Mouse (Mus musculus): ENCODE data around the gene Cabp1.
A peak's percentile ranks its signal among the peaks of the same experiment; 100 is the strongest.

Cabp1 gene

DNA sequence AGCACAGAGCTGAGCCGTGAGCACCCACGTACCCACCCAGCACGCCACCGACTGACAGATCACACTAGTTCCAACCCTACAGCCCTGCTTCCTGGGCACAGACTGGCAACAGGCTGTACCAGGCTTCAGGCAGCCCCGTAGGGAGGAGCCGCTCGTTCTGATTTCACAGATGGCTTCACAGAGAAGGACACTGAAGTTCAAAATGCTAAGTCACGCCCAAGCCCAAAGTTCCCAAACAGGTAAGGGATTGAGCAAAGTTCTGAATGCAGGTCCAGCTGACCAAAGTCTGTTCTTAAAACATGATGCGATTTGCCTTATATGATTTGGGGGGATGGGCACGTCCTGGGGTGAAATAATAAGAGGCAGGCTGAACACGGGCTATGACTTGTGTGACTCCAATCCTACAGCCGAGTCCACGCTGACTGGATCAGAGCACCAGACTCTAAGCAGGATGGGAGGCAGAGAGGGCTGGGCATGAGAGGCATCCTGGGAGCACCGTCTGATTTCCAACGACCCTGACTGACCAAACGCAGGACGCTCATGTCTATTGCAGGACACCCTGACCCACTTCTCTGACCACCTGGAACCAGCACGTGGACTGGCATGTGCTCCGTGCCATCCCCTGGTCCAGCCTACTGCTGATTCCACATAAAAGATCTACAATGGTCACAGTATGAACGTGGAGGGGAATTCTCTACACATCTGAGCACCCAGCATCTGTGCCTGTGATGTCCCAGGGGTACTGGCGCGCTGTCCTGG is 66.6 kb downstream of the Cabp1 start:
- no peak for DNase-seq (ENCODE audit: low spot score in 2 of 2)

- peak; percentile 48 to 60 for DNase-seq (ENCODE audit: low spot score in 2 of 2)
Observed at GRCm38 (mm10) chr5:115126578-115127312, 67.4 kb downstream of the Cabp1 start.

DNA sequence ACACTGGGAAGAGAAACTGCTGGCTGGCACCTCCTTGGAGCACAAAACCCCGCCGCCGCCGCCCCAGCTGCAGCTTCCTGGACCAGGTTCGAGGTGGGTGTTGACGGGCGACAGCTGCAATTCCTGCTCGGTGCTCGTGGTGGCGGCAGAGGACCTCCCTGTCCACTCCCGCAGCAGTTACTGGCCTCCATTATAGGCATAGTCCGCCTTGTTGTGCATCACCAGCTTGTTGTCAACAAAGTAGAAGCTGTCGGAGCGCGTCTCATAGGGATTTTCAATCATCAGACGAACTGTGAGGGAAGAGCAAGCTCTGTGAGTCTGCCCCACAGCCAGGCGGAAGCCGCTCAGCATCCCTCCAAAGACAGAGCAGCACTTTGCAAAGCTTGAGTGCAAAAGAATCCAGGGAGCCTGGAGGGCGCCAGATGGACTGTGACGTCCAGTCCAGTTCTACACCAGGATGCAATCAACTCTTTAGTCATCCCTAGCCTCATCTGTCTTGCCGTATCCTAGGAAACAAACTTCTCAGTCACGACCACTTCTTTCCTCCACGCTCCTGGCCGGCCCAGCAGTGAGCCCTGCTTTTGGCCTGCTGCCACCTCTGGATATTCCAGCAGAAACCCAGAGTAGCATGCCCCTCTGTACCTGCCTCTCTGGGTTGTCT is 68.8 kb downstream of the Cabp1 start:
- peak; percentile 72 to 84 for DNase-seq (ENCODE audit: low spot score in 2 of 2)

DNA sequence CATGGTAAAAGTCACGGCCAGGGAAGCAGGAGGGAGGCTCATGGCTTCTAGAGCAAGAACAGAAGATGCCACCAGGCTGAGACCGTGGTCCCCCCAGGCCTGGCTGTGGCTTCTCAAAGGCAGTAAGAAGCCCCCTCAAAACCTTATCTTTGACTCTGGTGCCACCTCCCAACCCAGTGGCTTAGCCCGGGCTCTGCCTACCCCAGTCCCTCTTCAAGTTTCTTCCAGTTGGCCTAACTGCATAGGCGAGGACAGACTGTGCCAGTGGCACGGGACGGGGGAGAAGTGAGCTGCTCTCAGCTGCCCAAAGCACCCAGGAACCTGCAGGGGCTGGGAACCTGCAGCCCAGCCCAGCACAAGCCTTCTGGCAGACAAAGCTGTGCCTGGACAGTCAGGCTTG is 69.5 kb downstream of the Cabp1 start:
- no peak for DNase-seq (ENCODE audit: low spot score in 2 of 2)

- no peak for DNase-seq (ENCODE audit: low spot score in 2 of 2)
Observed at GRCm38 (mm10) chr5:115120978-115121377, 73.2 kb downstream of the Cabp1 start.

- peak; percentile 84 to 87 for DNase-seq (ENCODE audit: low spot score in 2 of 2)
Observed at GRCm38 (mm10) chr5:115118961-115119570, 75.1 kb downstream of the Cabp1 start, which contains the start of gene Acads. TSS of gene Acads (minus strand) at chr5:115119346.

All from natural killer cell, adult 2 months (primary cell).